Mouse (Mus musculus): ENCODE measurements around the gene Mypop. TPM values are rescaled to one million over a fixed set of nuclear protein-coding genes. Genes with fewer than 3 reads are reported as not detected.

Gene Mypop
- polyA plus RNA-seq, 1 experiment from 2014 or later, result 4.8 TPM

Other genes with a start within 250 kb of the Mypop start
- gene Psg19, start 192.7 kb upstream of the Mypop start, polyA plus RNA-seq (2015; fragmentation: Nextera tagmentation; extraction: Ambion mirVana), result not detected in 2 replicates
- not detected in 2 replicates for gene Psg17, start 169.6 kb upstream of the Mypop start, polyA plus RNA-seq (2015; fragmentation: Nextera tagmentation; extraction: Ambion mirVana)
- gene Mill2, start 151.3 kb upstream of the Mypop start, polyA plus RNA-seq (2015; fragmentation: Nextera tagmentation; extraction: Ambion mirVana), result 0.45 and 0.53 TPM in 2 replicates
- gene Pglyrp1, start 119.9 kb upstream of the Mypop start, polyA plus RNA-seq (2015; fragmentation: Nextera tagmentation; extraction: Ambion mirVana), result 13.7 TPM in 2 replicates
- gene Ccdc61, start 80.8 kb upstream of the Mypop start, polyA plus RNA-seq (2015; fragmentation: Nextera tagmentation; extraction: Ambion mirVana), result 23.5 and 23.6 TPM in 2 replicates
- 14.9 and 15.8 TPM in 2 replicates for gene Nova2, start 65.4 kb upstream of the Mypop start, polyA plus RNA-seq (2015; fragmentation: Nextera tagmentation; extraction: Ambion mirVana)
- 0.75 and 1.1 TPM in 2 replicates for gene Nanos2, start 3.8 kb upstream of the Mypop start, polyA plus RNA-seq (2015; fragmentation: Nextera tagmentation; extraction: Ambion mirVana)
- gene Irf2bp1, start 12.8 kb downstream of the Mypop start, polyA plus RNA-seq (2015; fragmentation: Nextera tagmentation; extraction: Ambion mirVana), result 23.4 and 24.6 TPM in 2 replicates
- not detected in 2 replicates for gene Foxa3, start 32.3 kb downstream of the Mypop start, polyA plus RNA-seq (2015; fragmentation: Nextera tagmentation; extraction: Ambion mirVana)
- 29.7 and 30.1 TPM in 2 replicates for gene Sympk, start 33.1 kb downstream of the Mypop start, polyA plus RNA-seq (2015; fragmentation: Nextera tagmentation; extraction: Ambion mirVana)
- gene Rsph6a, start 63.4 kb downstream of the Mypop start, polyA plus RNA-seq (2015; fragmentation: Nextera tagmentation; extraction: Ambion mirVana), result not detected in 2 replicates
- 25.4 and 25.6 TPM in 2 replicates for gene Dmwd, start 85.0 kb downstream of the Mypop start, polyA plus RNA-seq (2015; fragmentation: Nextera tagmentation; extraction: Ambion mirVana)
- 9.4 and 11.6 TPM in 2 replicates for gene Dmpk, start 92.6 kb downstream of the Mypop start, polyA plus RNA-seq (2015; fragmentation: Nextera tagmentation; extraction: Ambion mirVana)
- gene Six5, start 103.3 kb downstream of the Mypop start, polyA plus RNA-seq (2015; fragmentation: Nextera tagmentation; extraction: Ambion mirVana), result 2.4 and 2.8 TPM in 2 replicates
- 2.2 and 3.6 TPM in 2 replicates for gene Gm4969, start 127.1 kb downstream of the Mypop start, polyA plus RNA-seq (2015; fragmentation: Nextera tagmentation; extraction: Ambion mirVana)
- 18.9 and 20.2 TPM in 2 replicates for gene Fbxo46, start 128.6 kb downstream of the Mypop start, polyA plus RNA-seq (2015; fragmentation: Nextera tagmentation; extraction: Ambion mirVana)
- 23.1 and 23.8 TPM in 2 replicates for gene Qpctl, start 158.0 kb downstream of the Mypop start, polyA plus RNA-seq (2015; fragmentation: Nextera tagmentation; extraction: Ambion mirVana)
- 123 and 128 TPM in 2 replicates for gene Snrpd2, start 158.5 kb downstream of the Mypop start, polyA plus RNA-seq (2015; fragmentation: Nextera tagmentation; extraction: Ambion mirVana)
- 1.6 and 2.3 TPM in 2 replicates for gene Gipr, start 174.9 kb downstream of the Mypop start, polyA plus RNA-seq (2015; fragmentation: Nextera tagmentation; extraction: Ambion mirVana)
- 6.6 and 8.2 TPM in 2 replicates for gene Eml2, start 185.2 kb downstream of the Mypop start, polyA plus RNA-seq (2015; fragmentation: Nextera tagmentation; extraction: Ambion mirVana)
- 1.8 and 2.3 TPM in 2 replicates for gene Gpr4, start 221.3 kb downstream of the Mypop start, polyA plus RNA-seq (2015; fragmentation: Nextera tagmentation; extraction: Ambion mirVana)
- gene Opa3, start 237.1 kb downstream of the Mypop start, polyA plus RNA-seq (2015; fragmentation: Nextera tagmentation; extraction: Ambion mirVana), result 36.9 and 37.1 TPM in 2 replicates

Data from hindbrain, embryonic 13.5 days (tissue).